In genomic region chr7:132656075-132656474, GRCm38 (mm10) we compare ENCODE assay signal across 8 mouse cellular contexts. TPM values are rescaled to one million over a fixed set of nuclear protein-coding genes. Genes with fewer than 3 reads are reported as not detected.
DNase-seq lines count a peak whose midpoint lies in the region; ATAC-seq and TF ChIP-seq lines count a peak whose summit lies in the region.

No protein-coding gene starts in this region.

- 0 out of 2 replicates have a peak overlapping the region, but pooled peaks have one; percentile 8 for H3K4me2 ChIP-seq in hindbrain, embryonic 12.5 days (replicated peaks)
- no peak overlapping the region for H3K4me2 ChIP-seq in lung, postnatal 0 days (replicated peaks; ENCODE audit: low read depth, low read length)

- peak; percentile 99 for TF ChIP-seq CTCF in lung, postnatal 0 days (IDR thresholded peaks at IDR 0.05)

- H3K27ac ChIP-seq in hindbrain, embryonic 12.5 days, result peak overlapping the region; percentile 57; the same call in 1 of the 2 replicates
- H3K27ac ChIP-seq in lung, postnatal 0 days (ENCODE audit: low read length), result peak overlapping the region; percentile 63

- ATAC-seq in hindbrain, embryonic 12.5 days (ENCODE audit: low FRiP score), result peak; percentile 60
- ATAC-seq in lung, postnatal 0 days, result peak; percentile 78

- no peaks in the 10 kb centered on the region for H3K36me3 ChIP-seq in hindbrain, embryonic 12.5 days
- no peaks in the 10 kb centered on the region for H3K36me3 ChIP-seq in lung, postnatal 0 days (ENCODE audit: insufficient read depth, low read length)

- WGBS in hindbrain, embryonic 12.5 days, result 15% methylated on average over 9 of the region's 9 CpGs
- WGBS in lung, postnatal 0 days, result 11% methylated on average over 9 of the region's 9 CpGs

- TF ChIP-seq EP300 in lung, postnatal 0 days (IDR thresholded peaks at IDR 0.05), result no peak

- H3K4me3 ChIP-seq in hindbrain, embryonic 12.5 days, result no peak overlapping the region
- H3K4me3 ChIP-seq in lung, postnatal 0 days (ENCODE audit: low read depth, low read length), result no peak overlapping the region

- H3K27me3 ChIP-seq in hindbrain, embryonic 12.5 days, result 0 out of 2 replicates have a peak, but pooled peaks cover 7% of the 10 kb centered on the region
- no peaks in the 10 kb centered on the region for H3K27me3 ChIP-seq in lung, postnatal 0 days (replicated peaks; ENCODE audit: insufficient read depth, low read length)

- DNase-seq in NIH3T3 (ENCODE audit: low read depth), result peak; percentile 92
- peak; percentile 91 for DNase-seq in cerebellum, adult 9-11 months
- peak; percentile 63 to 87 for DNase-seq in frontal cortex, postnatal 10 days (ENCODE audit: low spot score in 2 of 2)
- DNase-seq in layer of hippocampus, postnatal 10 days (ENCODE audit: low spot score in 2 of 2), result peak; percentile 92 to 93
- DNase-seq in lung, postnatal 0 days (ENCODE audit: low spot score), result peak; percentile 93
- DNase-seq in ovary, postnatal 10 days (ENCODE audit: low spot score), result peak; percentile 72
- DNase-seq in thymus, postnatal 0 days (ENCODE audit: low spot score), result peak; percentile 94

- no peak overlapping the region for H3K9ac ChIP-seq in hindbrain, embryonic 12.5 days
- no peak overlapping the region for H3K9ac ChIP-seq in lung, postnatal 0 days (replicated peaks; ENCODE audit: low read depth)

- peaks cover 27% of the 10 kb centered on the region for H3K4me1 ChIP-seq in hindbrain, embryonic 12.5 days
- H3K4me1 ChIP-seq in lung, postnatal 0 days (ENCODE audit: insufficient read depth, low read depth, low read length), result peaks cover 29% of the 10 kb centered on the region

- H3K9me3 ChIP-seq in hindbrain, embryonic 12.5 days (replicated peaks), result no peaks in the 10 kb centered on the region
- H3K9me3 ChIP-seq in lung, postnatal 0 days (ENCODE audit: low read length), result no peaks in the 10 kb centered on the region

RNA-seq across cellular contexts. Expression of gene Lhpp, which starts 45.6 kb away (rescaled TPM):
- polyA plus RNA-seq in hindbrain, embryonic 12.5 days (2016; fragmentation: Nextera tagmentation; extraction: Ambion mirVana), result 17.7 and 17.8 TPM in 2 replicates
- total RNA-seq in layer of hippocampus, postnatal 10 days (2021), result 10 to 100 TPM; 37.9 to 38.6 TPM
- polyA plus RNA-seq in lung, postnatal 0 days (2015; fragmentation: Nextera tagmentation; extraction: Ambion mirVana), result 5.9 and 7.6 TPM in 2 replicates
- 7.5 and 8.8 TPM in 2 replicates for polyA plus RNA-seq in thymus, postnatal 0 days (2015; fragmentation: Nextera tagmentation; extraction: Ambion mirVana)

RNA-seq across cellular contexts. Expression of gene Nkx1-2, which starts 56.6 kb away (rescaled TPM):
- polyA plus RNA-seq in hindbrain, embryonic 12.5 days (2016; fragmentation: Nextera tagmentation; extraction: Ambion mirVana), result 2.9 and 6.4 TPM in 2 replicates
- not detected for total RNA-seq in layer of hippocampus, postnatal 10 days (2021)
- polyA plus RNA-seq in lung, postnatal 0 days (2015; fragmentation: Nextera tagmentation; extraction: Ambion mirVana), result not detected in 2 replicates
- 0.05 TPM in 1 of 2 replicates, not detected in the other for polyA plus RNA-seq in thymus, postnatal 0 days (2015; fragmentation: Nextera tagmentation; extraction: Ambion mirVana)
